Mouse (Mus musculus): ENCODE measurements around the gene Nfatc2. TPM values are rescaled to one million over a fixed set of nuclear protein-coding genes. Genes with fewer than 3 reads are reported as not detected.

Nfatc2 gene
- total and polyA plus RNA-seq, 2 experiments from 2014 or later = 7.3 to 7.4 TPM

- H3K9ac ChIP-seq (replicated peaks; ENCODE audit: low read depth, low read length) = no peak overlapping the region
- 14% methylated on average over 9 of the region's 9 CpGs for WGBS
Observed at GRCm38 (mm10) chr2:168608125-168608564, 6.7 kb upstream of the Nfatc2 start.

GRCm38 (mm10) chr2:168604655-168605070, 3.2 kb upstream of the Nfatc2 start:
- H3K9me3 ChIP-seq (replicated peaks; ENCODE audit: control insufficient read depth, low read length) = no peaks in the 10 kb centered on the region
- H3K9ac ChIP-seq (replicated peaks; ENCODE audit: low read depth, low read length) = no peak overlapping the region
- H3K27me3 ChIP-seq (ENCODE audit: control insufficient read depth, insufficient read depth, low read length) = peaks cover 9% of the 10 kb centered on the region; the same call in 1 of the 2 replicates
- DNase-seq (ENCODE audit: low spot score) (no peak), ATAC-seq (ENCODE audit: insufficient read depth, low read depth) (peak; percentile 16)
- H3K36me3 ChIP-seq (replicated peaks; ENCODE audit: control insufficient read depth, insufficient read depth, low read length) = no peaks in the 10 kb centered on the region
- peak overlapping the region; percentile 4; the same call in 1 of the 2 replicates for H3K4me2 ChIP-seq (ENCODE audit: low read depth, low read length)
- H3K4me3 ChIP-seq (ENCODE audit: low read depth, low read length) = no peak overlapping the region
- no peak for TF ChIP-seq CTCF (IDR thresholded peaks at IDR 0.05; ENCODE audit: low read depth)
- no peak for TF ChIP-seq EP300 (IDR thresholded peaks at IDR 0.05; ENCODE audit: low read depth)
- H3K4me1 ChIP-seq (ENCODE audit: control insufficient read depth, insufficient read depth) = peaks cover 62% of the 10 kb centered on the region
- peak overlapping the region; percentile 68 for H3K27ac ChIP-seq (ENCODE audit: low read depth)
- WGBS = 5% methylated on average over 16 of the region's 16 CpGs

More at GRCm38 (mm10) chr2:168608125-168608564, 6.7 kb upstream of the Nfatc2 start:
- Histone ChIP-seq H3K27ac (ENCODE audit: low read depth) (peak overlapping the region; percentile 80), H3K4me2 (ENCODE audit: low read depth, low read length) (no peak overlapping the region), H3K27me3 (ENCODE audit: control insufficient read depth, insufficient read depth, low read length) (no peaks in the 10 kb centered on the region), H3K36me3 (replicated peaks; ENCODE audit: control insufficient read depth, insufficient read depth, low read length) (no peaks in the 10 kb centered on the region), H3K4me1 (ENCODE audit: control insufficient read depth, insufficient read depth) (peaks cover 58% of the 10 kb centered on the region), H3K9me3 (replicated peaks; ENCODE audit: control insufficient read depth, low read length) (no peaks in the 10 kb centered on the region), H3K4me3 (ENCODE audit: low read depth, low read length) (no peak overlapping the region)
- TF ChIP-seq EP300 (IDR thresholded peaks at IDR 0.05; ENCODE audit: low read depth) (no peak), CTCF (IDR thresholded peaks at IDR 0.05; ENCODE audit: low read depth) (no peak)
- ATAC-seq (ENCODE audit: insufficient read depth, low read depth) = peak; percentile 27; the same call in 1 of the 2 replicates
- no peak for DNase-seq (ENCODE audit: low spot score)

- H3K27me3 ChIP-seq (ENCODE audit: control insufficient read depth, insufficient read depth, low read length) = peaks cover 9% of the 10 kb centered on the region; the same call in 1 of the 2 replicates
- DNase-seq (ENCODE audit: low spot score) (no peak), ATAC-seq (ENCODE audit: insufficient read depth, low read depth) (no peak)
- H3K9ac ChIP-seq (replicated peaks; ENCODE audit: low read depth, low read length) = no peak overlapping the region
- peaks cover 40% of the 10 kb centered on the region for H3K4me1 ChIP-seq (ENCODE audit: control insufficient read depth, insufficient read depth)
- WGBS = 40% methylated on average over 12 of the region's 12 CpGs
- H3K4me2 ChIP-seq (ENCODE audit: low read depth, low read length) = peak overlapping the region; percentile 86
- no peak overlapping the region for H3K27ac ChIP-seq (ENCODE audit: low read depth)
- H3K36me3 ChIP-seq (replicated peaks; ENCODE audit: control insufficient read depth, insufficient read depth, low read length) = no peaks in the 10 kb centered on the region
- TF ChIP-seq CTCF (IDR thresholded peaks at IDR 0.05; ENCODE audit: low read depth) = no peak
- TF ChIP-seq EP300 (IDR thresholded peaks at IDR 0.05; ENCODE audit: low read depth) = no peak
- no peak overlapping the region for H3K4me3 ChIP-seq (ENCODE audit: low read depth, low read length)
- H3K9me3 ChIP-seq (replicated peaks; ENCODE audit: control insufficient read depth, low read length) = no peaks in the 10 kb centered on the region
Observed at GRCm38 (mm10) chr2:168602387-168602741, 907 bp upstream of the Nfatc2 start.

- Histone ChIP-seq H3K36me3 (replicated peaks; ENCODE audit: control insufficient read depth, insufficient read depth, low read length) (no peaks in the 10 kb centered on the region), H3K4me1 (ENCODE audit: control insufficient read depth, insufficient read depth) (peaks cover 29% of the 10 kb centered on the region), H3K4me2 (ENCODE audit: low read depth, low read length) (peak overlapping the region; percentile 86), H3K4me3 (ENCODE audit: low read depth, low read length) (peak overlapping the region; percentile 53), H3K9me3 (replicated peaks; ENCODE audit: control insufficient read depth, low read length) (no peaks in the 10 kb centered on the region), H3K27ac (ENCODE audit: low read depth) (0 out of 2 replicates have a peak overlapping the region, but pooled peaks have one; percentile 7), H3K27me3 (ENCODE audit: control insufficient read depth, insufficient read depth, low read length) (peaks cover 9% of the 10 kb centered on the region; the same call in 1 of the 2 replicates), H3K9ac (replicated peaks; ENCODE audit: low read depth, low read length) (peak overlapping the region; percentile 49)
- TF ChIP-seq EP300 (IDR thresholded peaks at IDR 0.05; ENCODE audit: low read depth) (no peak), CTCF (IDR thresholded peaks at IDR 0.05; ENCODE audit: low read depth) (no peak)
- no peak for DNase-seq (ENCODE audit: low spot score)
- 5% methylated on average over 25 of the region's 32 CpGs for WGBS
- 0 out of 2 replicates have a peak, but pooled peaks have one; percentile 17 for ATAC-seq (ENCODE audit: insufficient read depth, low read depth)
Observed at GRCm38 (mm10) chr2:168600750-168601490, 537 bp downstream of the Nfatc2 start.

- no peaks in the 10 kb centered on the region for H3K4me1 ChIP-seq (ENCODE audit: control insufficient read depth, insufficient read depth)
- ATAC-seq (ENCODE audit: insufficient read depth, low read depth) = no peak
- peaks cover 4% of the 10 kb centered on the region; the same call in 1 of the 2 replicates for H3K27me3 ChIP-seq (ENCODE audit: control insufficient read depth, insufficient read depth, low read length)
- no peaks in the 10 kb centered on the region for H3K36me3 ChIP-seq (replicated peaks; ENCODE audit: control insufficient read depth, insufficient read depth, low read length)
- DNase-seq (ENCODE audit: low spot score) = no peak
- TF ChIP-seq CTCF (IDR thresholded peaks at IDR 0.05; ENCODE audit: low read depth) = no peak
- H3K27ac ChIP-seq (ENCODE audit: low read depth) = no peak overlapping the region
- 65% methylated on average over 7 of the region's 7 CpGs for WGBS
- no peak overlapping the region for H3K4me2 ChIP-seq (ENCODE audit: low read depth, low read length)
- H3K9me3 ChIP-seq (replicated peaks; ENCODE audit: control insufficient read depth, low read length) = no peaks in the 10 kb centered on the region
- no peak overlapping the region for H3K4me3 ChIP-seq (ENCODE audit: low read depth, low read length)
- no peak overlapping the region for H3K9ac ChIP-seq (replicated peaks; ENCODE audit: low read depth, low read length)
Observed at GRCm38 (mm10) chr2:168595693-168596092, 5.8 kb downstream of the Nfatc2 start.

Data from heart, postnatal 0 days (tissue).